Mouse (Mus musculus) kidney, postnatal 10 days (tissue): ENCODE measurements at regions not wholly inside any gene's neighbourhood (a gene's known extent, or its start where the extent isn't known, plus 50 kb on each side); places are given as distances from the start of the nearest gene placed in this dataset.
"Not testable (repeated sequence)": the region's sequence is repeated elsewhere in the genome, so short reads cannot be mapped to it uniquely, and the experiment has no call there.

Experiments
- DNase-seq: peaks from one replicate; pipeline ENCODE4 v3.0.0; 2021; ENCODE audit warnings: mixed read lengths

- DNase-seq = peak; percentile 32
Measured at GRCm38 (mm10) chr8:83837637-83838378, 62.1 kb upstream of the Adgrl1 start.

- no peak for DNase-seq
Measured at GRCm38 (mm10) chr8:83829851-83830250, 70.1 kb upstream of the Adgrl1 start.

- no peak for DNase-seq
Measured at GRCm38 (mm10) chr8:83824925-83825680, 74.8 kb upstream of the Adgrl1 start.

- DNase-seq = no peak
Measured at GRCm38 (mm10) chr8:83819086-83819485, 78.0 kb upstream of the Adgre5 start.

GRCm38 (mm10) chr8:83810651-83811050 lies 69.5 kb upstream of the Adgre5 start:
- DNase-seq = no peak

GRCm38 (mm10) chr8:83805612-83806011 lies 64.5 kb upstream of the Adgre5 start:
- DNase-seq = peak; percentile 50

GRCm38 (mm10) chr8:83803312-83803711 lies 62.2 kb upstream of the Adgre5 start:
- DNase-seq = not testable (repeated sequence)

GRCm38 (mm10) chr8:83802506-83802905 lies 61.4 kb upstream of the Adgre5 start:
- no peak for DNase-seq

GRCm38 (mm10) chr8:83799607-83799950 lies 58.5 kb upstream of the Adgre5 start:
- DNase-seq = peak; percentile 21

GRCm38 (mm10) chr8:83798881-83799606 lies 57.9 kb upstream of the Adgre5 start:
- DNase-seq = no peak

GRCm38 (mm10) chr8:83793491-83794238 lies 52.5 kb upstream of the Adgre5 start:
- no peak for DNase-seq
